Mouse (Mus musculus) midbrain, postnatal 0 days (tissue): Measurements from ENCODE around the gene Nkd1. TPM values are rescaled to one million over a fixed set of nuclear protein-coding genes. Genes with fewer than 3 reads are reported as not detected.

Experiments
- ATAC-seq: fragments of 200-750 bp; cut with Nextera tagmentation; 2 replicates; pipeline ENCODE4 v1.8.0; 2017; ENCODE audit warnings: moderate number of reproducible peaks, mild to moderate bottlenecking, moderate TSS enrichment, moderate library complexity; ENCODE audit not compliant: low FRiP score
- DNase-seq: peaks from one replicate; pipeline ENCODE4 v3.0.0-alpha.2; 2015; ENCODE audit warnings: low spot score
- H3K27ac ChIP-seq: fragments of 300-500 bp; sonication (generic); 2 replicates; pipeline ENCODE4 v1.5.1; 2014; ENCODE audit warnings: low read depth, mild to moderate bottlenecking, low read length, mixed read lengths
- H3K27me3 ChIP-seq: fragments of 300-500 bp; sonication (generic); 2 replicates; pipeline ENCODE4 v1.6.1; 2014; ENCODE audit warnings: low read length, control low read depth, mixed read lengths; ENCODE audit not compliant: insufficient read depth
- H3K36me3 ChIP-seq: fragments of 300-500 bp; sonication (generic); 2 replicates; pipeline ENCODE4 v1.6.1; 2014; ENCODE audit warnings: low read length, control low read depth, mixed read lengths; ENCODE audit not compliant: insufficient read depth
- H3K4me1 ChIP-seq: fragments of 300-500 bp; sonication (generic); 2 replicates; pipeline ENCODE4 v1.6.1; 2014; ENCODE audit warnings: mild to moderate bottlenecking, control low read depth, antibody characterized with exemption, low read length, mixed read lengths; ENCODE audit not compliant: insufficient read depth
- H3K4me2 ChIP-seq: fragments of 300-500 bp; sonication (generic); 2 replicates; pipeline ENCODE4 v1.6.1; 2014; ENCODE audit warnings: low read depth, mild to moderate bottlenecking, low read length, mixed read lengths; ENCODE audit not compliant: poor library complexity, severe bottlenecking
- H3K4me3 ChIP-seq: fragments of 300-500 bp; sonication (generic); 2 replicates; pipeline ENCODE4 v1.5.1; 2014; ENCODE audit warnings: low read depth, mild to moderate bottlenecking, low read length, moderate library complexity
- H3K9ac ChIP-seq: fragments of 300-500 bp; sonication (generic); replicated peaks from 2 replicates; pipeline ENCODE4 v1.6.1; 2014; ENCODE audit warnings: mild to moderate bottlenecking, low read length, moderate library complexity, mixed read lengths; ENCODE audit not compliant: poor library complexity, severe bottlenecking
- H3K9me3 ChIP-seq: fragments of 300-500 bp; sonication (generic); 2 replicates; pipeline ENCODE4 v1.6.1; 2016; ENCODE audit warnings: low read length, control low read depth
- CTCF ChIP-seq: IDR thresholded peaks from 2 replicates; pipeline ENCODE4 v1.5.1; 2016; ENCODE audit warnings: antibody characterized with exemption, mild to moderate bottlenecking
- WGBS: fragments of 180-500 bp; shearing (Covaris S2); extraction: QIAGEN DNeasy Blood & Tissue Kit; methylation state at CpG from one replicate; pipeline ENCODE4 v1.1.7; 2014; 5-methylcytosine and 5-hydroxymethylcytosine counted together
- polyA plus RNA-seq: library from polyadenylated mRNA; unstranded; fragments of >200 nt; fragmentation: Nextera tagmentation; extraction: Ambion mirVana; gene quantifications from 2 replicates; pipeline ENCODE4 v1.2.1, GENCODE M21; 2015
- total RNA-seq: library from RNA; depleted of rRNA; stranded (reverse); fragments of >200 nt; gene quantifications from 2 replicates; pipeline ENCODE4 v1.2.3, GENCODE M21; 2014

The Nkd1 gene
- total and polyA plus RNA-seq, 2 experiments from 2014 or later = 35.7 to 48.9 TPM

GRCm38 (mm10) chr8:88506981-88507380, 14.2 kb upstream of the Nkd1 start:
- Histone ChIP-seq H3K9ac (no peak overlapping the region), H3K4me3 (no peak overlapping the region), H3K4me2 (no peak overlapping the region), H3K9me3 (no peaks in the 10 kb centered on the region), H3K27me3 (no peaks in the 10 kb centered on the region; the same call in 1 of the 2 replicates), H3K36me3 (no peaks in the 10 kb centered on the region), H3K4me1 (no peaks in the 10 kb centered on the region), H3K27ac (no peak overlapping the region)
- no peak for DNase-seq
- WGBS = 85% methylated on average over 5 of the region's 5 CpGs
- no peak for TF ChIP-seq CTCF
- ATAC-seq = no peak

- 74% methylated on average over 5 of the region's 5 CpGs for WGBS
- no peak overlapping the region for H3K27ac ChIP-seq
- no peak for TF ChIP-seq CTCF
- DNase-seq (no peak), ATAC-seq (no peak)
- no peaks in the 10 kb centered on the region for H3K9me3 ChIP-seq
- no peak overlapping the region for H3K4me3 ChIP-seq
- H3K4me1 ChIP-seq = no peaks in the 10 kb centered on the region
- H3K9ac ChIP-seq = no peak overlapping the region
- no peaks in the 10 kb centered on the region for H3K36me3 ChIP-seq
- H3K4me2 ChIP-seq = no peak overlapping the region
- H3K27me3 ChIP-seq = no peaks in the 10 kb centered on the region; the same call in 1 of the 2 replicates
These were observed 10.1 kb upstream of the Nkd1 start for GRCm38 (mm10) chr8:88511061-88511460.

GRCm38 (mm10) chr8:88512094-88512794, 8.9 kb upstream of the Nkd1 start:
- DNase-seq = peak; percentile 82
- ATAC-seq = peak; percentile 63
- no peak overlapping the region for H3K4me2 ChIP-seq
- TF ChIP-seq CTCF = no peak
- H3K4me3 ChIP-seq = no peak overlapping the region
- H3K27ac ChIP-seq = no peak overlapping the region
- no peaks in the 10 kb centered on the region for H3K9me3 ChIP-seq
- no peaks in the 10 kb centered on the region for H3K36me3 ChIP-seq
- no peaks in the 10 kb centered on the region for H3K4me1 ChIP-seq
- WGBS = 5% methylated on average over 15 of the region's 15 CpGs
- H3K9ac ChIP-seq = no peak overlapping the region
- H3K27me3 ChIP-seq = peaks cover 3% of the 10 kb centered on the region; the same call in 1 of the 2 replicates

- Histone ChIP-seq H3K9ac (no peak overlapping the region), H3K9me3 (no peaks in the 10 kb centered on the region), H3K27ac (no peak overlapping the region), H3K4me1 (no peaks in the 10 kb centered on the region), H3K27me3 (peaks cover 3% of the 10 kb centered on the region; the same call in 1 of the 2 replicates), H3K4me2 (no peak overlapping the region), H3K4me3 (no peak overlapping the region), H3K36me3 (no peaks in the 10 kb centered on the region)
- ATAC-seq = no peak
- WGBS = 42% methylated on average over 9 of the region's 9 CpGs
- no peak for DNase-seq
- no peak for TF ChIP-seq CTCF
These were observed 3.1 kb upstream of the Nkd1 start for GRCm38 (mm10) chr8:88518047-88518446.

GRCm38 (mm10) chr8:88520381-88520780, 773 bp upstream of the Nkd1 start:
- Histone ChIP-seq H3K27ac (no peak overlapping the region), H3K9me3 (no peaks in the 10 kb centered on the region), H3K4me2 (peak overlapping the region; percentile 99), H3K9ac (no peak overlapping the region), H3K4me1 (0 out of 2 replicates have a peak, but pooled peaks cover 3% of the 10 kb centered on the region), H3K36me3 (no peaks in the 10 kb centered on the region), H3K4me3 (peak overlapping the region; percentile 76; the same call in 1 of the 2 replicates), H3K27me3 (peaks cover 3% of the 10 kb centered on the region; the same call in 1 of the 2 replicates)
- WGBS = 14% methylated on average over 13 of the region's 13 CpGs
- ATAC-seq (no peak), DNase-seq (no peak)
- no peak for TF ChIP-seq CTCF
